Mouse (Mus musculus) left cerebral cortex, postnatal 36 days (tissue): Measurements from ENCODE around the gene Rgs6. TPM values are rescaled to one million over a fixed set of nuclear protein-coding genes. Genes with fewer than 3 reads are reported as not detected.

Experiments
- DNase-seq, 2 experiments: peaks; one replicate each; pipeline ENCODE4 v3.0.0; 2021 to 2022; ENCODE audit warnings: low spot score in 2 of 2, mixed read lengths in 1 of 2
- intact Hi-C: fragments of 180-260 bp; cut with DNase I; formaldehyde crosslinking; loops from one replicate; pipeline ENCODE4 v1.15.1; 2025
- total RNA-seq, 2 experiments: library from RNA; stranded (reverse); gene quantifications; 2 replicates each; pipeline ENCODE4 v1.2.3; 2021

Rgs6 gene
- total RNA-seq, 2 experiments from 2014 or later = 82.4 to 89.1 TPM

DNA sequence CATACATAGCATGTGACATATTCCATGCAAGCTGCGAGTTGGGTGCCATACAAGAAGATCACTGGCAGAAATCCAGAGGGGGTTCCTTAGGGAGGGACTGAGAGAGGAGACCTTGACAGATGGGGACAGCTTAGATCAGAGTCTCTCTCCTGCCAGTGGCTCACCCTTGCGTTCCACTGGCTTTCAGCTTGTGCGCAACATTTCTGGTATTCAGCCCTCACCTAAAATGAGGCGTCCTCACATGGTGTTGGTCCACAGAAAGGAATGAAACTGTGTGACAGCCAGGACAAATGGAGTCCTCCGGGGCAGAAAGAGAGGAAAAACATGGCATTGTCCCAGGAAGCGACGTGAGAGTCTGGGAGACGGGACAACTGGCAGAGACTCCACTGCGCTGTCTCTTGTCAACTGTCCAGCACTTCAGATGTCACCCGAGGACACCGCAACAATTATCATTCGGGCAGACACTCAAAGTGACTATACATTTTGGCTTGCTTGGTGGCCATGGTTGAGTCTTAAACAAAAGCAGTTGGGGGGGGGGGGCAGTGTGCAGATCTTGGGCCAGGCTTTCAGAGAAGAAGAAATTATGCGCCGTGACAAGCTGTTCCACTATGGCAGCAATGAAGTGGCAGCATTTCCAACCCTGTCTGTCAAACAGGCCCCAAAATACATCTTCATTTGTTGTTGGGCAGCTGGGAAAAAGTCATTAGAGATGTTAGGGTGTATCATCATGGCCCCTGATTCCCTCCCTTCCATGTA, 344.8 kb downstream of the Rgs6 start:
- DNase-seq = no peak

DNA sequence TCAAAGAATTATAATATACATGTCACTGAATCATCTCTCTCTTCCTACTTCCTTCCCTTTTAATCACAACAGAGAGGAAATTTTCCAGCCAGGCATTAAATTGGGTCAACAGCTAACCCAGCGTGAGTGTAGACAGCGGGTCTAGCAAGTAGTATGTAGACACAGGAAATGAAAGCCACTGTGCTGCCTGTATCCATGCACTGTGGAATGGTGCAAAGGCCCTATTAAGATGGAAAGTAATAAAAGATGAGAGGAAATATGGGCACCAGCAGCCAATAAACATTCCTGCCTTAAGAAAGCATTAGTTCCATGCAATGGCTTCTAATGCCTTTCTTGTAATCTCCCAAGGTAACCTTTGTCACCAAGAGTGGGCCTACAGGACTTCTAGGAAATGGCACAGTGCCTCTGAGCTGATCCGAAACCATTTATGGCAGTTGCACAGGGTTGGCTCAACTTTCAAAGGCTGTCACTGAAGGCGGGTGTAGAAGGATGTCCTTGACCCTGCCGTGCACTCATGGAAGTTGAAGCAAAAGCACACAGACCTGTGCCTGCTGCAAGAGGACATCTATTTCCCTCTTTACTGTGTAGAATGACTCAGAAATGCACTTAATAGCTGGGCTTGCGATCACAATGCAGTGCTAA, 347.1 kb downstream of the Rgs6 start:
- intact Hi-C loops = no loop called here
- no peak for DNase-seq

More for the DNA sequence above, 344.8 kb downstream of the Rgs6 start:
- intact Hi-C loops = no loop called here

- intact Hi-C loops = no loop called here
- DNase-seq = no peak
These were observed 347.7 kb downstream of the Rgs6 start for GRCm38 (mm10) chr12:82935767-82936166.

DNA sequence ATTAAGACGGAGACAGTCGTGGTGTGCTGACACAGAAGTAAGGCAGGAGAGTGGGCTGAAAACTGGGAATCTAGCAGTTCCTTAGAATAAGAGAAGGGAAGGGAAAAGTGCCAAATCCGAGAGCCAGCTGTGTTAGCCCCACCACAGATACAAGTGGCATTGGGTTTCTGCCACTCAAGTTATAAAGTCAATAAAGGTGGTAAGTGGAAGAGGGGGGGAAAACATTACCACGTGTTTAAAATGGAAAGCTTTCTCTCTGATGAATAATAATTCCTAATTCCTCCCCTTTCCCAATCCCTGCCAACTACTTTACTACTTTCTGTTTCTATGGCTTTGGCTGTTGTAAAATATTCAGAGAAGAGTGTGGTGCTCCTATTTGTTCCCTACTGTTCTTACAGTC, 352.4 kb downstream of the Rgs6 start:
- DNase-seq = no peak
- intact Hi-C loops = loop anchor here (10.0 kb wide), 1 partner anchor 326 kb away; no protein-coding TSS in a partner anchor

- intact Hi-C loops = loop anchor here (2.0 to 10.0 kb wide), 3 partner anchors 246 to 448 kb away; no protein-coding TSS in a partner anchor
- DNase-seq = peak; percentile 82
These were observed 358.4 kb downstream of the Rgs6 start for GRCm38 (mm10) chr12:82946507-82946906.

GRCm38 (mm10) chr12:82961111-82961510, 373.0 kb downstream of the Rgs6 start:
- no peak for DNase-seq
- intact Hi-C loops = no loop called here

GRCm38 (mm10) chr12:82961852-82962251, 373.8 kb downstream of the Rgs6 start:
- intact Hi-C loops = no loop called here
- DNase-seq = no peak

DNA sequence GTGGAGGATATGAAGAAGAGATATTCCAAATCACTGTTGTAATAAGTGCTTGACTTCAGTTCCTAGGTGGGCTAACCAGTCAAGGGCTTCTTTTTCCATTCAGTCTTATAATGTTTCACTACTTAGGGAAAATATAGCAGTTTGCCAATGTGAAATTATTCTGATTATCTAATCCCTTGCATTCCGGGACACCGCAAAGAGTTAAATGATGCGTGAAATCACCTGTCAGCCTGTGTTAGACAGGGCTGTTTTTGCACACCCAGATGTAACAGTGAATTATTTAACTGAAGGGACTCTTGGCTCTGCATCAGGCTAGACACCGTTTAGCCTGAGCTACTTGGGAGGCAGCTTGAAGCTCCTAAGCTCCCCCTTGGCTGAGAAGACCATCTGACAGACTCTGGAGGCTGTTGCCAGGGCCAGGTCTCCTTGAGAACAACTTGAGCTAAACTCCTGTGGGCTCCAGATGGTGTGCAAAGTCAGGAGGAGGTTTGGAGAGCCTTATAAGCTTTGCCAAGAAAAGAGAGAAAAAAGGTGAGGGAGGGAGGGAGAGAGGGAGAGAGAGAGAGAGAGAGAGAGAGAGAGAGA, 382.5 kb downstream of the Rgs6 start:
- intact Hi-C loops = no loop called here
- DNase-seq = peak; percentile 57 to 78

- DNase-seq = peak; percentile 43 to 47
- intact Hi-C loops = no loop called here
These were observed 383.1 kb downstream of the Rgs6 start for GRCm38 (mm10) chr12:82971176-82971575.

GRCm38 (mm10) chr12:82972661-82973060, 384.6 kb downstream of the Rgs6 start:
- no peak for DNase-seq
- intact Hi-C loops = no loop called here

DNA sequence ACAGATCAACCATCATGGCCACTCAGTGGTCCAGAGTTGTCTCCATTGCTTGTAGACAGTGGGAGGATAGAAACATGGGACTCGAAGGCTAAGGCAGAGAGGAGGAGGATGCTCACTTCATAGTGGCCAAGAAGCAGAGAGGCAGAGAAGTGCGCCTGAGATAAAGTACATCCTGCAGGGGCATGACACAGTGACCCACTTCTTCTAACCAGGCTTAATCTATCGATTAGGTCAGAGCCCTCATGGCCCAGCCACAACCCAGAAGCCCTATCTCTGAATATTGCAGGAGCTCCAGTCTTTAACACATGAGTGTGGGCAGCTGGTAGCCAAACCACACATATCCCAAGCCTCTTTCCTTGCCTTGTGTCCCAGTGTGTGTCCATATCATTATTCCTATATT, 385.7 kb downstream of the Rgs6 start:
- intact Hi-C loops = no loop called here
- DNase-seq = no peak

DNA sequence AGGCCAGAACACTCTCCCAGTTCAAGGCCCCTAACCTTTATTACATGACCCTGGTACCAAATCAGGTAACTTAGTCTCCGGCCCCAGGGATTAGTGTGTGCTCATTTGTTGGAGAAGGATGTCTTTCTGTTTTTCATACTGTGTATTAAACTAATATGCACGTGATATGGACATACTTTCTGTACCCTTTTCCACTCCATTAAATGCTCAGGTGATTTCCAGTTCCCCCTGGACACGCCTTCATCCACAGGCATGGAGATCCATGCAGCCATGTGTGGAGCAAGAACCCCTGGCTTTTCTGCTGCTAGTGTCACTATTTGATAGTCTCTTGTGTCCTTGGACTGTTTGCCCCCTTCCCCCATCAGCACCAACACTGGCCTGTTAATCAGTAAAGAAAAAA, 390.2 kb downstream of the Rgs6 start:
- DNase-seq = no peak
- intact Hi-C loops = no loop called here

DNA sequence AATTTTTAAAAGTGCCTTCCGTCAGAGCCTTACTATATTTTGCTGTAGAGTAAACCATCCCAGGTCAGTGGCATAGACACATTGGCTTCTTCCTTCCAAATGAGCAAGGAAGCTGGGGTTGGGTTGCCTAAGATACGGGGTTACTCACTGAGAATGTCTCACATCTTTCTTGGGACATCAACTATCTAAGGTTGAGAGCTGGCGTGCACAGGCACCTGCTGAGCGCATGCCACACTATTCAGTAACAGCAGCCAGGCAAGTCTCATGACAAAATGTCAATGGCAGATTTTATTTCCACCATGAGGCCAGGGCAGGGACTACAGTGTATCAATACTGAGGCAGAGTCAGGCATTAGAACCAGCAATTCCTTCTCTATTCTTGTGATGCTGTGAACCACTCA, 394.6 kb downstream of the Rgs6 start:
- DNase-seq = no peak
- intact Hi-C loops = no loop called here

- no peak for DNase-seq
- intact Hi-C loops = no loop called here
These were observed 397.2 kb downstream of the Rgs6 start for GRCm38 (mm10) chr12:82985300-82985699.

- no peak for DNase-seq
- intact Hi-C loops = no loop called here
These were observed 399.6 kb downstream of the Rgs6 start for GRCm38 (mm10) chr12:82987661-82988060.

DNA sequence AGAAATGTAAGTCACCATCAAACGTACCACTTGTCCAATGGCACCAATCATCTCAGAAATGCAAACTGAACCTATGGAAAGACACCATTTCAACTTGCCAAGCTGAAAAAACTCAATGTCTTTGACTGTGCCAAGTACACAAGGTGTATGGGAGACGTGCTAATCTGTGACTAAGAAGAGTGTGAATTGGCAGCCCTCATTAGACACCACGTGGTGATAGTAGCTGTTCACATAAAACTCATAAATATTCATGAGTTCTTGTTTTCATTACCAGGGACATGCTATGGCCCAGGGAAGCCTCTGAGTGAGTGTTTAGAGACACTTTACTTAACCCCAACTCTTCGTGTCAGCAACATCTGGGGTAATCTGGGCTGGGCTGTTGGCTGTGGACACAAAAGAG, 405.8 kb downstream of the Rgs6 start:
- DNase-seq = no peak
- intact Hi-C loops = no loop called here

- intact Hi-C loops = no loop called here
- DNase-seq = peak; percentile 24 to 29
These were observed 408.7 kb downstream of the Rgs6 start for GRCm38 (mm10) chr12:82996775-82997174.

DNA sequence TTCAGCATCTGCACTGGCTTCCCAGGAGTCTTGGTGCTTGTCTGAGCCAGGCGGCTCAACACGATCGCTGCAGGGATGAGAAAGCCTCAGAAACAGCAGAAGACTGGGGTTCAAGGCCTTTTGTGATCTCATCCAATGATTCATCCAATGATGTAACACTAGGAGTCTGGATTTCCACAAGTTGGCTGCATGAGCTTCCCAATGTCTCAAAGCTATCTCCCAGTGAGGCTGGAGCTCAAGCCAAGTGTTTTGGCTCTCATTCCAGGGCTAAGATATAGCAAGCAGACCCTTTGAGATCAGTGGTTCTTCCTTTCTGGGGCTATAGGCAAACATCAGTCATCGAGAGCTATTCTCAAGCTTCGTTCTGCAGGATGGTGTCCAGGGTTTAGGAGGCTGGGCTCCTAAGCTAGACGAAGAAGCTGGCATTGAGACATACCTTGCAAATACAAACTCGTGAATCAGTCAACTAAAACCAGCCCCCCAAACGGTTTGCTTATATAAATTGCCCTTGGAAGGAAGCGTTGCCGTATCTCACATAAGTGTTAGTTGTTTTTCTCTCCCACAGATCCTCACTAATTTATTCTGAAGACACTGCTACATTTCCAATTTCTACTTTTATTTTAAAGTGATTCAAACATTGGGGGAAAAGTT, 410.7 kb downstream of the Rgs6 start:
- DNase-seq = peak; percentile 26 to 41
- intact Hi-C loops = no loop called here

DNA sequence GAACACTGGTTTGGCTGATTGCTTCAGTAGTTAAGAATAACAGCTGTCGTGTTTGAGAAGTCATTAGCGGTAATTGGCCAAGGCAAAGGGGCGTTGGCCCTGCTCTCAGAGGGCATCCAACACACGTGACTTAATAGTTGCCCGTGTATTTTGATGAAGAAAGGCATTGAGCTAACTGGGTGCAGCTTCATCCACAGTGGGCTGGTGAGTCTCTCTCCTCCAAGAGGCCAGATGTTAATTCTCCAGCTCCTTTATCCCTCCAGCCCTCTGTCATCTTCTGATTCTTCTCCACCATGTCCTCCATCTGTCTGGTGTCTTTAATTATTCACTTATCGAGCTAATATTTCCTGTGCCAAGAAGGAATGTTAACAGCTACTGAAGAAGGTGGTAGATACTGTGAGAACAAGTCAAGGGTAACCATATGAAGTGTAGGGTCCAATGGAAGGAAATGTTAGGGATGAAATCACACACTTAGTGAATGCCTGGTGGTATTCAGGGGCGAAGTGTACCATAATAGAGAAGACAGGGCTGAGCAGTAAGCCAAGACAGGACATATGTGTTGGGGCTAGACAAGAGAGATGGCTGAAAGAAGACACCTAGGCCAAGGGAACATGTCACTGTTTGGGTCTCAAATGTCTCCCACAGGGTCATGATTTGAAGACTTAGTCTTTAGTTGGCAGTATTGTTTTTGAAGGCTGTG, 411.4 kb downstream of the Rgs6 start:
- intact Hi-C loops = no loop called here
- no peak for DNase-seq
